Mouse (Mus musculus) large intestine, adult 2 months (tissue): ENCODE results near the gene Nol7. TPM values are rescaled to one million over a fixed set of nuclear protein-coding genes. Genes with fewer than 3 reads are reported as not detected.
A peak's percentile ranks its signal among the peaks of the same experiment; 100 is the strongest.

Source experiments
- DNase-seq: peaks from one replicate; pipeline ENCODE4 v3.0.0-alpha.2; 2012; ENCODE audit warnings: low read depth, low spot score
- WGBS: fragments of 180-500 bp; shearing (Covaris S2); methylation state at CpG from one replicate; pipeline ENCODE4 v1.1.7; 2018; 5-methylcytosine and 5-hydroxymethylcytosine counted together
- polyA plus RNA-seq: library from polyadenylated mRNA; depleted of rRNA; stranded (reverse); fragments of >200 nt; gene quantifications from 2 replicates; pipeline ENCODE4 v1.2.3, GENCODE M21; 2012; rRNA removed

Nol7 gene
- polyA plus RNA-seq, 1 experiment = 27.7 TPM

GRCm38 (mm10) chr13:43413611-43414010, 15.4 kb downstream of the Nol7 start:
- no peak for DNase-seq
- 93% methylated on average over 2 of the region's 2 CpGs for WGBS

GRCm38 (mm10) chr13:43415249-43415648, 17.1 kb downstream of the Nol7 start:
- WGBS = 77% methylated on average over 1 of the region's 1 CpGs

GRCm38 (mm10) chr13:43428436-43428835, 30.2 kb downstream of the Nol7 start:
- 44% methylated on average over 4 of the region's 4 CpGs for WGBS
- peak; percentile 25 for DNase-seq

More at GRCm38 (mm10) chr13:43415249-43415648, 17.1 kb downstream of the Nol7 start:
- no peak for DNase-seq

GRCm38 (mm10) chr13:43433395-43433794, 35.2 kb downstream of the Nol7 start:
- no peak for DNase-seq
- 70% methylated on average over 2 of the region's 2 CpGs for WGBS

GRCm38 (mm10) chr13:43440376-43440775, 42.2 kb downstream of the Nol7 start:
- 100% methylated on average over 1 of the region's 1 CpGs for WGBS

GRCm38 (mm10) chr13:43442551-43442950, 44.4 kb downstream of the Nol7 start:
- no peak for DNase-seq
- 54% methylated on average over 1 of the region's 1 CpGs for WGBS

More at GRCm38 (mm10) chr13:43440376-43440775, 42.2 kb downstream of the Nol7 start:
- DNase-seq = no peak

- WGBS = 93% methylated on average over 4 of the region's 4 CpGs
- no peak for DNase-seq
These were observed 45.5 kb downstream of the Nol7 start for GRCm38 (mm10) chr13:43443706-43444105.

DNA sequence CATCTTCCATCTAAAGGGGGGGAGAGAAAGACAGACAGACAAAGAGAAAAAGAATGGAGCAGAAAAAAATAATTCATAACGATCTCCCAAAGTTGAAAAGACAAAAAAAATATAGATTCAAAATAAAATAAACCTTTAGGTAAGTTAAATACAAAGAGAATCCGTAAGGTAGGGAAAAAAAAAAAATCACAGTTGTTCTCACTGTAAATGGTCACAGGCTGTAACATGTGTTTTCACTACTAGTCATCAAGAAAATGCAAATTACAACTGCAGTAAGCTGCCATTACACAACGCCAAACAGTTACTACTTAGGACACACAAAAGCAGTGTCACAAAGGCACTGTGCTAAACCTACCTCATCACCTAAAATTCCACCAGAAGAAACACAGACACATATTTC, 46.5 kb downstream of the Nol7 start:
- WGBS = 93% methylated on average over 3 of the region's 3 CpGs
- no peak for DNase-seq

- 72% methylated on average over 4 of the region's 4 CpGs for WGBS
- no peak for DNase-seq
These were observed 47.6 kb downstream of the Nol7 start for GRCm38 (mm10) chr13:43445754-43446153.

DNA sequence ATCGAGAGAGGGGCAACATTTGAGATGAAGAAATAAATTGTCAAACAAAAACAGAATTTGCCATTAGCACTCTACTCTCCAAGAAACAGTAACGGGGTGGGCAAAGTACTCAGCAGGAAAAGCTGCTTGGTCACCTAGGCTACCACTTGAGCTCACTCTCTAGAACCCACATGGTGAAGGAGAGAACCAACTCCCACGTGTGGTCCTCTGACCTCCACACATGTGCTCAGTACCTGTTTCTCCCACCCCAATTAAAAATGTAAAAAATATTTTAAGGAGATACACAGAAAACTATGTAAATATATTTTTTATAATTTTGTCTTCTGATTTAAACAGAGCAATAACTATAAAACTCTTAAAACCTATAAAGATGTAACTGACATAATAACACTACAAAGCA, 49.5 kb downstream of the Nol7 start:
- WGBS = 76% methylated on average over 3 of the region's 3 CpGs
- DNase-seq = no peak

GRCm38 (mm10) chr13:43450686-43451085, 52.5 kb downstream of the Nol7 start:
- WGBS = 87% methylated on average over 3 of the region's 3 CpGs

DNA sequence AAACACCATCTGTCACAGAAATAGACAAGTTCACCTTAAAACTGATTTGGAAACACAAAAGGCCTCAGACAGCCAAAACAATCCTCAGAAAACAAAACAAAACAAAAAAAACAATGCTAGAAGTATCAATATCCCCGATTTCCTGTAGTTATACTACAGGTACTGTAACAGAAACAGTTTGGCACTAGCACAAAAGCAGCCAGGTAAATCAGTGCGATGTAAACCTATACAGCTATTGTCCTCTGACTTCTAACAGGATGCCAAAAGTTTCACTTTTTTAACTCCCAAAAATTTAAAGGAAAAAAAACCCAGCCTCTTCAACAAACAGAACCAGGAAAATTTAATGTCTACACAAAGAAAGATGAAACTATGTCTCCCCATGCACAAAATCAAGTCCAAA, 54.0 kb downstream of the Nol7 start:
- DNase-seq = no peak
- WGBS = 74% methylated on average over 2 of the region's 2 CpGs

More at GRCm38 (mm10) chr13:43450686-43451085, 52.5 kb downstream of the Nol7 start:
- DNase-seq = no peak

- 48% methylated on average over 7 of the region's 7 CpGs for WGBS
- DNase-seq = no peak
These were observed 54.8 kb downstream of the Nol7 start for GRCm38 (mm10) chr13:43452843-43453605.

- WGBS = 48% methylated on average over 7 of the region's 7 CpGs
- no peak for DNase-seq
These were observed 56.2 kb downstream of the Nol7 start for GRCm38 (mm10) chr13:43454431-43454830.

Other genes starting within 250 kb of the Nol7 start
- 6.5 and 7.9 TPM in 2 replicates for gene Tbc1d7, start 226.9 kb upstream of the Nol7 start, polyA plus RNA-seq
- 1.2 and 2.5 TPM in 2 replicates for gene Gfod1, start 94.2 kb upstream of the Nol7 start, polyA plus RNA-seq
- gene Sirt5, start 32.9 kb upstream of the Nol7 start, polyA plus RNA-seq = 4.0 and 6.0 TPM in 2 replicates
- 11.9 TPM in 2 replicates for gene Ranbp9, start 82.9 kb downstream of the Nol7 start, polyA plus RNA-seq
- gene Mcur1, start 161.8 kb downstream of the Nol7 start, polyA plus RNA-seq = 12.9 and 20.9 TPM in 2 replicates
- gene Rnf182, start 217.3 kb downstream of the Nol7 start, polyA plus RNA-seq = 0.07 TPM in 2 replicates